In the genomic region with DNA sequence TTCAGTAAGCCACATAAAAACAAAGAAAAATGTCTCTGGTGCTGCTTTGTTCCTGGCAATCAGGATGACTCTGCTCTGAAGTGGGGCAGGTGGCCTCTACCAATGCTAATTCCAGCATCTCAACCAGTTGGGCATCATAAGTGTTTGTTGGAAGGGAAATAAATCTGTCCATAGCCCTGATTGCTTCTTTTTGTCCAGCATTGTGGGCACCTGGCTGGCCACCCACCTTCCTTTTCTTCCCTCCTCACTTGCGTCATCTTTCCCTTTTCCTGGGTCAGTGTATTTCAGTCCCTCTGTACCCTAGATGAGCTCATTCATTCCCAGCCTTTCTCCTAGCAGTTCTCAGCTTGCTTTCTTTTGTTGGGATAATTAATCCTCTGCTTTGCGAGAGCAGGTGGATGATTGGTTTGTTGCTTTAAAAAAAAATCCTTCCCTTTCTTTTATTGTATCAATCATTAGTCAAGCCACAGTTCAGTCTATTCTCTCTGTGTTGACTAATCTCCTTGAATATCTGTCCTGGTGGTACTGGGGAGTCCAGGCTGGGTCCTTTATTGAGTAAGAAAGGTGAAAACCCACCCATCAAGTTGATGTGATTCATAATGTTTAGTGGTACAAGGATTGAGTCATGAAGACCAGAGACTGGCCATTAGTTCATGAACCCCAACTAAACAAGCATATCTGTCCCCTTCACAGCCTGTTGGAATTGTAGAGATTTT, we compare ENCODE assay signal across 20 mouse cellular contexts.
DNase-seq lines count a peak whose midpoint lies in the region; ATAC-seq and TF ChIP-seq lines count a peak whose summit lies in the region.
"Had no signal": no experiment of that assay in that cellular context is flagged by ENCODE, and none has a peak within 500 bp of the region (broad histone marks: within the 10 kb centered on the region; RNA-seq: fewer than 3 reads in every experiment).

No protein-coding gene starts in this region.

- no peaks in the 10 kb centered on the region for H3K27me3 ChIP-seq in midbrain, embryonic 11.5 days (ENCODE audit: control insufficient read depth, insufficient read depth, low read length)
- H3K27me3 ChIP-seq in midbrain, embryonic 16.5 days (ENCODE audit: control insufficient read depth, insufficient read depth, low read depth, low read length), result no peaks in the 10 kb centered on the region
- no peaks in the 10 kb centered on the region for H3K27me3 ChIP-seq in forebrain, embryonic 15.5 days
- H3K27me3 ChIP-seq: heart, embryonic 13.5 days; hindbrain, embryonic 15.5 days; limb, embryonic 13.5 days; lung, embryonic 15.5 days had no signal

- H3K9ac ChIP-seq in midbrain, embryonic 11.5 days (ENCODE audit: low read length), result no peak overlapping the region
- no peak overlapping the region for H3K9ac ChIP-seq in midbrain, embryonic 16.5 days (ENCODE audit: low read depth, low read length)
- no peak overlapping the region for H3K9ac ChIP-seq in forebrain, embryonic 15.5 days (replicated peaks)
- H3K9ac ChIP-seq: heart, embryonic 13.5 days; hindbrain, embryonic 15.5 days; limb, embryonic 13.5 days; liver, embryonic 14.5 days; lung, embryonic 15.5 days had no signal

- no peak for TF ChIP-seq CTCF in brain, embryonic 14.5 days (IDR thresholded peaks at IDR 0.05; ENCODE audit: borderline replicate concordance, extremely low read depth, insufficient read depth, insufficient read length)

- 8% methylated on average over 2 of the region's 2 CpGs for WGBS in midbrain, embryonic 11.5 days
- WGBS in midbrain, embryonic 16.5 days, result 19% methylated on average over 2 of the region's 2 CpGs
- 4% methylated on average over 2 of the region's 2 CpGs for WGBS in forebrain, embryonic 15.5 days

- peak; percentile 69 for ATAC-seq in midbrain, embryonic 11.5 days (ENCODE audit: low FRiP score)
- no peak for ATAC-seq in midbrain, embryonic 16.5 days
- peak; percentile 67 for ATAC-seq in forebrain, embryonic 15.5 days (replicated peaks)
- ATAC-seq: intestine, embryonic 16.5 days had no signal

- peak; percentile 84 for DNase-seq in midbrain, embryonic 11.5 days (ENCODE audit: low spot score, missing footprints)
- DNase-seq in brain, embryonic 14.5 days (ENCODE audit: low read depth), result peak; percentile 72
- peak; percentile 4 for DNase-seq in embryo, embryonic 11 days
- no peak for DNase-seq in liver
- no peak for DNase-seq in T-cell, adult 2 months (ENCODE audit: low spot score)
- DNase-seq: cerebellum, adult 9-11 months; gastrocnemius, postnatal 10 days; heart, adult 18-20 months; layer of hippocampus, postnatal 36 days; thymus, postnatal 14 days had no signal

- TF ChIP-seq POLR2A in brain, embryonic 14.5 days (IDR thresholded peaks at IDR 0.05; ENCODE audit: borderline replicate concordance, extremely low read depth, insufficient read depth, insufficient read length, poor library complexity, severe bottlenecking), result no peak

- H3K27ac ChIP-seq in midbrain, embryonic 11.5 days (ENCODE audit: low read depth, low read length), result no peak overlapping the region
- no peak overlapping the region for H3K27ac ChIP-seq in midbrain, embryonic 16.5 days (ENCODE audit: low read length)
- H3K27ac ChIP-seq in forebrain, embryonic 15.5 days (replicated peaks), result peak overlapping the region; percentile 34; the same call in 1 of the 2 replicates
- H3K27ac ChIP-seq: heart, embryonic 13.5 days; hindbrain, embryonic 15.5 days; kidney, postnatal 0 days; limb, embryonic 13.5 days; liver, embryonic 14.5 days; lung, embryonic 15.5 days; macrophage had no signal

- no peaks in the 10 kb centered on the region for H3K9me3 ChIP-seq in midbrain, embryonic 11.5 days (ENCODE audit: control insufficient read depth, low read length)
- no peaks in the 10 kb centered on the region for H3K9me3 ChIP-seq in midbrain, embryonic 16.5 days (replicated peaks; ENCODE audit: control insufficient read depth, low read length, poor library complexity, severe bottlenecking)
- H3K9me3 ChIP-seq in forebrain, embryonic 15.5 days, result no peaks in the 10 kb centered on the region
- H3K9me3 ChIP-seq: heart, embryonic 13.5 days; hindbrain, embryonic 15.5 days; limb, embryonic 13.5 days; lung, embryonic 15.5 days had no signal

- H3K36me3 ChIP-seq in midbrain, embryonic 11.5 days (ENCODE audit: control insufficient read depth, insufficient read depth, low read length), result no peaks in the 10 kb centered on the region
- no peaks in the 10 kb centered on the region for H3K36me3 ChIP-seq in midbrain, embryonic 16.5 days (ENCODE audit: control insufficient read depth, insufficient read depth, low read length)
- no peaks in the 10 kb centered on the region for H3K36me3 ChIP-seq in forebrain, embryonic 15.5 days
- H3K36me3 ChIP-seq: heart, embryonic 13.5 days; hindbrain, embryonic 15.5 days; limb, embryonic 13.5 days; lung, embryonic 15.5 days had no signal

- no peak overlapping the region for H3K4me3 ChIP-seq in midbrain, embryonic 11.5 days (ENCODE audit: low read depth, low read length)
- H3K4me3 ChIP-seq in midbrain, embryonic 16.5 days (ENCODE audit: low read depth, low read length), result no peak overlapping the region
- H3K4me3 ChIP-seq in forebrain, embryonic 15.5 days, result no peak overlapping the region
- H3K4me3 ChIP-seq: heart, embryonic 13.5 days; hindbrain, embryonic 15.5 days; limb, embryonic 13.5 days; lung, embryonic 15.5 days had no signal

- no peak overlapping the region for H3K4me2 ChIP-seq in midbrain, embryonic 11.5 days
- H3K4me2 ChIP-seq in midbrain, embryonic 16.5 days (ENCODE audit: low read length), result no peak overlapping the region
- H3K4me2 ChIP-seq in forebrain, embryonic 15.5 days (replicated peaks), result no peak overlapping the region
- H3K4me2 ChIP-seq: heart, embryonic 13.5 days; hindbrain, embryonic 15.5 days; limb, embryonic 13.5 days; lung, embryonic 15.5 days had no signal

- peaks cover 7% of the 10 kb centered on the region for H3K4me1 ChIP-seq in midbrain, embryonic 11.5 days (ENCODE audit: control insufficient read depth, insufficient read depth, low read length)
- no peaks in the 10 kb centered on the region for H3K4me1 ChIP-seq in midbrain, embryonic 16.5 days (ENCODE audit: control insufficient read depth, insufficient read depth, low read length)
- H3K4me1 ChIP-seq in forebrain, embryonic 15.5 days, result peaks cover 10% of the 10 kb centered on the region; the same call in 1 of the 2 replicates
- H3K4me1 ChIP-seq: hindbrain, embryonic 15.5 days; limb, embryonic 13.5 days; lung, embryonic 15.5 days had no signal

Comparison
In these comparisons a context has a peak if more than half of its experiments do, and no peak if none do; other contexts are left out.
1. DNase-seq: peak in midbrain, embryonic 11.5 days (single experiment), brain, embryonic 14.5 days (single experiment) and embryo, embryonic 11 days (single experiment); none in liver (single experiment) and T-cell, adult 2 months (single experiment).